Mouse (Mus musculus): Measurements from ENCODE around the gene Slc34a1. TPM values are rescaled to one million over a fixed set of nuclear protein-coding genes. Genes with fewer than 3 reads are reported as not detected.
"Not testable (repeated sequence)": the region's sequence is repeated elsewhere in the genome, so short reads cannot be mapped to it uniquely, and the experiment has no call there.

Gene Slc34a1
- polyA plus RNA-seq, 1 experiment from 2014 or later, result 0.06 TPM

DNA sequence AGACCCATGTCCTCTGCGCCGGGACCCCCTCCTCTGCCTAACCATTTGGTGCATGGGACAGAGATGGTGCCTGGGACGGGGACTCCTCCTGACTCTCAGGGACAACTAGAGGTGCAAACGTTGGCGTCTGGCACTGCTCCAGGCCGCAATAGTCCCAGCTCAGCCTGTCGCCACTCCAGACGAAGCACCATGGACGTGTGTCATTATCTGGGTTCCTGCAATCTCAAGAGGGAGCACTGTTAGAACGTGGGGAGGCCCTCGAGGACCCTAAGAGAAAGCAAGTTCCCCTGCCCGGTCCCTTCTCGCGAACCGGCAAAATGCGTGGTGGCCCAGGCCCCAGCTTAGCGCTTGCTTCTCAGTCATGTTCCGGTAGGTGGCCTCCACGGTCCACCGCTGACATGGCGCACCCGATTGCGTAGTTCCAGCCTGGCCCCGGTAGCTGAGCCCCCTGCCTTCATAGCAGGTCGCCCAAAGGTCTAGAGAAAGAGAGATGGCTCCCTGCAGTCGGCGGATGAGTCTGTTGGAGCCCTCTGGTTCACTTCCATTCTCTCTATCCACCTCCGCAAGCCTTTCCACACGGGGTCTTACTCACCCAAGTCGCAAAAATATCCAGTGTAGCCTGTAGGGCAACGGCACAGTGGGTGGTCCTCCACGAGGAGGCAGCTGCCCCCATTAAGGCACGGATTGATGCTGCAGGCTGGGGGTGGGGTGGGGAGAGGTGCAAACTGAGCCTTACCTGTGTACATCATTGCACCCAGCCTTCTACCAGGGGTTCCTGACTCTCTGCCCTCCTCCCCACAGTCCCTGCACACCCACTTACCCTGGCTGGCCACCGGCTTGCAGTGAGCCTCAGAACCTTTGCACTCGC is 23.2 kb downstream of the Slc34a1 start:
- H3K4me2 ChIP-seq (replicated peaks), result peak overlapping the region; percentile 35
- peaks cover 60% of the 10 kb centered on the region for H3K27me3 ChIP-seq
- H3K4me3 ChIP-seq, result peak overlapping the region; percentile 13; the same call in 1 of the 2 replicates
- peaks cover 23% of the 10 kb centered on the region for H3K4me1 ChIP-seq
- no peak overlapping the region for H3K27ac ChIP-seq (replicated peaks)
- no peaks in the 10 kb centered on the region for H3K9me3 ChIP-seq
- H3K36me3 ChIP-seq, result no peaks in the 10 kb centered on the region
- WGBS, result 15% methylated on average over 35 of the region's 35 CpGs
- peak; percentile 79 for ATAC-seq (ENCODE audit: low FRiP score, low read depth)
- peak overlapping the region; percentile 8; the same call in 1 of the 2 replicates for H3K9ac ChIP-seq (replicated peaks)

DNA sequence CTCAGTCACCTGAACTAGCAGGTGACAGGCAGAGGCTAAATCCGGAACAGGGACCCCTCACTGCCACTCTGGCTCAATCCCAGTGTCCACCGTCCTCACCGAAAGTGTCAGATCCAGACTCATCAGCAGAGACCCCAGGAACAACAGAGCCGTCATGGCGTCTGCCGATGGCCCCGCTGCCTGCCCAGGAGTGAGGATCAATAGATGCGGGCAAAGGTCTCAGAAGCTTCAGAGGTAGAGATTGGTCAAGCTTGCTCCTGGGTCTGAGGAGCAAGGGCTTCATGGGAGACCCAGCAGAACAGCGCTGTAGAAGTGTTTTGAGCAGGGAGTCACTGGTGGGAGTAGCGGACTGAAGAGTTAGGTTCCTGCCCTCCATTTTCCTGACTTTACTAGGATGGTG is 28.6 kb downstream of the Slc34a1 start, which contains the start of gene F12:
Gene F12, minus strand, starts transcription at position 181 of the 400 bp plus-strand sequence.
- no peak within 1 kb of the TSS for H3K4me2 ChIP-seq (replicated peaks)
- WGBS, result 88% methylated on average over 10 of the region's 10 CpGs
- no peaks in the 10 kb centered on the region for H3K9me3 ChIP-seq
- H3K36me3 ChIP-seq, result no peaks in the 10 kb centered on the region
- H3K27ac ChIP-seq (replicated peaks), result no peak within 1 kb of the TSS
- peaks cover 13% of the 10 kb centered on the region for H3K27me3 ChIP-seq
- no peak within 1 kb of the TSS for H3K9ac ChIP-seq (replicated peaks)
- ATAC-seq (ENCODE audit: low FRiP score, low read depth), result no peak
- peaks cover 1% of the 10 kb centered on the region; the same call in 1 of the 2 replicates for H3K4me1 ChIP-seq
- no peak within 1 kb of the TSS for H3K4me3 ChIP-seq

DNA sequence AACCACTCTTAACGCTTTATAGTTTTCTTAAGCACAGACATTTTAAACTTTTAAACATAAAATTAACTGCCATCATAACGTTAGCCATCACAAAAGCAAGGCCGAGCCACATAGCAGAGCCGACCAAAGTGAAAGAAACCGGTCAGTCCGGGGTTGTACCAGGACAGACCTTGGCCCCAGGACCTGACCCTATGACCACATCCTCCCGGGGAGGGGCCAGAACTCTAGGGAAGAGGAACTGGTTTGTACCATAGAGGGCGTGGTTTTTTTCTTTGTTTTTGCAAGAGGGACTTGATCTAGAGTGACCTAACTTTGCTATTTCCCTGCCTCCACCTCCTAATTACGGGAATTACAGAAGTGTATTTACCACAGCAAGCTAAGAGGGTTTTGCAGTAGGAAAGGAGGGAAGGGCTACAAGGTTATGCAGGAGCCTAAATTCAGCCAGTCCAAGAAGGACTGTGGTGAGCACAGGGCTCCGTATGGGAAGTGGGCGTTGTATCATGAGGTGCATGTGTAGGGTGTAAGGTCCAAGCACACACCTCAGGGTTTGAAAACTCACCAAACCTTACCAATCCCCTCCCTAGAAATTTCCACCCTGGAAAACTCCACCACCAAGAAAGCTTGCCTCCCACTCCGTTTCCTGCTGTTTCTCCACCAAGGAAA is 31.4 kb downstream of the Slc34a1 start:
- Histone ChIP-seq H3K9me3 (no peaks in the 10 kb centered on the region), H3K4me1 (no peaks in the 10 kb centered on the region), H3K27ac (replicated peaks) (no peak overlapping the region), H3K4me3 (no peak overlapping the region), H3K9ac (replicated peaks) (no peak overlapping the region), H3K36me3 (no peaks in the 10 kb centered on the region), H3K4me2 (replicated peaks) (no peak overlapping the region), H3K27me3 (no peaks in the 10 kb centered on the region)
- ATAC-seq (ENCODE audit: low FRiP score, low read depth), result no peak
- WGBS, result 75% methylated on average over 12 of the region's 12 CpGs

DNA sequence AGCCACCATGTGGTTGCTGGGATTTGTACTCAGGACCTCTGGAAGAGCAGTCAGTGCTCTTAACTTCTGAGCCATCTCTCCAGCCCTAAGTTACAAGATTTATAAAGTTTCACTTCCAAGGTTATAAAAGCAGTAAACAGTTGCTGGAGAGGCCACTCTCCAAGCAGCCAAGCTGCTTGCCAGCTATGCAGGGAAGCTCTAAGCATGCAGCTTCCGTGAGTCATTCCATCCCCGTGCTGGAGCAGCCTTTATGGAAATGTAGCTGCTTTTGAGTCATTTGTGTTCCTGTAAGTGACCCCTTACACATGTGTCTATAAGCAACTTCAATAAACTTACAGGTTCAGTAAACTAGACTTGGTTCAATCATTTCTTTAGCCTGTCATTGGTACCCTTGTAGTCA is 32.6 kb downstream of the Slc34a1 start:
- no peak overlapping the region for H3K4me3 ChIP-seq
- no peaks in the 10 kb centered on the region for H3K36me3 ChIP-seq
- no peak overlapping the region for H3K9ac ChIP-seq (replicated peaks)
- H3K9me3 ChIP-seq, result no peaks in the 10 kb centered on the region
- 79% methylated on average over 2 of the region's 2 CpGs for WGBS
- no peak overlapping the region for H3K27ac ChIP-seq (replicated peaks)
- H3K27me3 ChIP-seq, result no peaks in the 10 kb centered on the region
- H3K4me2 ChIP-seq (replicated peaks), result no peak overlapping the region
- H3K4me1 ChIP-seq, result no peaks in the 10 kb centered on the region
- no peak for ATAC-seq (ENCODE audit: low FRiP score, low read depth)

DNA sequence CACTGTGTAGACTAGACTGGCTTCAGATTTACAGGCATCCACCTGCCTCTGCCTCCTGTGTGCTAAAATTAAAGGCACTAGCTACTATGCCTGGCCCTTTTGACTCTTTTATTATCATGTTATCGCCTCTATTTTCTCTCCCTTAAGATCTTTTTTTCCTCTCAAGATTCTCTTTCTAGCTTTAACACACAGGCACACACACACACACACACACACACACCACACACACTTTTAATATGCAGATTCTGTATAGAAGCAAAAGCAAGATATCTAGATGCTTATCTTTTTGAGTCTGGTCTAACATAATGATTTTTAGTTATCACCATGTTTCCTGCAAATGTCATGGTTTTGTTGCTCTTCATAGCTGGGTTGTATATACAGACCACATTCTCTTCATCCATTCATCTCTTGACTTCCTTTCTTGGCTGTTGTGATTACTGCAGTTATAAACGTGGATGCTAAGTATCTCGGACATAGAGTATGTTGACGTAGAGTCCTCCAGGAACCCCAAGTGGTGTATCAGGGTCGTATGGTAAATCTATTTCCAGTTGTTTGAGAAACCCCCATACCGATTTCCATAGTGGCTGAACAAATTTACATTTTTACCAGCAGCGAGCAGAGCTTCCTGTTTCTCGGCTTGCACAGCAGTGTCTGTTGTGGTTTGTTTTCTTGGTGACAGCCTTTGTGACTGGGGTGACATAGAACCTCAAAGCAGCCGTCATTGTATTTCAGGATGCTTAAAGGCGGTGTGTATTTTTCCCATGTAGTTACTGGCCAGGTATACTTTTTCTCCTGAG is 34.1 kb downstream of the Slc34a1 start:
- ATAC-seq (ENCODE audit: low FRiP score, low read depth), result no peak
- Histone ChIP-seq H3K4me1 (no peaks in the 10 kb centered on the region), H3K9ac (replicated peaks) (no peak overlapping the region), H3K9me3 (no peaks in the 10 kb centered on the region), H3K36me3 (no peaks in the 10 kb centered on the region), H3K4me2 (replicated peaks) (no peak overlapping the region), H3K27ac (replicated peaks) (no peak overlapping the region), H3K4me3 (no peak overlapping the region), H3K27me3 (no peaks in the 10 kb centered on the region)
- 83% methylated on average over 10 of the region's 10 CpGs for WGBS

DNA sequence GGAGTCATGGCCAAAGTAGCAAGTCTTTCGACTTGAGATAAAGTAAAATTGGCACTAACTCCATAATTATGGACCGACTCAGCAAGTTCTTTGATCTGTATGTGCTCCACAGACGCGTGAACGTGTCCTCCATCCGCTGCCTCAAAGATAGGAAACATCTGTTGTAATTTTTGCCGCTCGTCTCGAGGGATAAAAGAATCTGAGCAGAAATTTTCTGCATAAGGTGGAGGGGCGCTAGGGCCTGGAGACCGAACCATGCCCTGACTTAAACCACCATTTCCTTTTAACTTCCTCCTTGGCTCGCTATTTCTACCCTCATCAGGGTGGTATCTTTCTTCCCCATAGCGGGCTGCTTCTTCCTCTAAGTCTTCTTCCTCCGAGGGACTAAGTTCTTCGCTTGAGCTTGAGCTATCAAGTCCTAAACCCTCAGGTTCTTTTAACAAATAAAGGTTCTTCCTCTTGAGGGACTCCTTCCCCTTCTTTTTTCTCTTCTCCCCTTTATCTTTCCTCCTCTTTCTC is 39.2 kb downstream of the Slc34a1 start:
- H3K9ac ChIP-seq (replicated peaks); H3K27me3 ChIP-seq; H3K4me2 ChIP-seq (replicated peaks); H3K4me1 ChIP-seq; H3K27ac ChIP-seq (replicated peaks); ATAC-seq (ENCODE audit: low FRiP score, low read depth); H3K36me3 ChIP-seq; H3K4me3 ChIP-seq; H3K9me3 ChIP-seq: not testable (repeated sequence)
- WGBS, result 86% methylated on average over 15 of the region's 15 CpGs

DNA sequence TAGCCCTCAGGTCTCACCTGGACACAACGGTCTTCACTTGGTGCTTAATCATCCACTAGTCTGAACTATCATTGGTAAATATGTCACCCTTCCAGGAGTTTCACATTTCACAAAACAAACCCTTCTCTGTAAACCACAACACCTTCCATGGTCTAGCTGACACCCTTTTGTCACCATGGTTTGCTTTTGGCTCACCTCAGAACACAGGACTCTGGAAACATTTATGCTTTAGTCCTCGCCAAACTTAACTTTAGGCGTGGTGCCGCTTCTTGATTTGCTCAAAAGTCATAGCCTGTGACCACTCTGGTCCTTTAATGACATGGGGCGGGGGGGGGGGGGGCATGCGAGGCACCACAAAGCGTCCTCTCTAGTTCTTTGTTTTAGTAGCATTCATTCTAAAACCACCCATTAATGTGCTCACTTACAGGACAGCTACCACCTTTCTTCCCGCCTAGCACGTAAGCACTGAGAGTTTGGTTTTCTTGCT is 45.9 kb downstream of the Slc34a1 start:
- H3K27ac ChIP-seq (replicated peaks), result peak overlapping the region; percentile 93
- peak overlapping the region; percentile 74 for H3K4me2 ChIP-seq (replicated peaks)
- no peak for ATAC-seq (ENCODE audit: low FRiP score, low read depth)
- H3K9ac ChIP-seq (replicated peaks), result peak overlapping the region; percentile 69
- H3K9me3 ChIP-seq, result no peaks in the 10 kb centered on the region
- WGBS, result 50% methylated on average over 9 of the region's 9 CpGs
- H3K4me3 ChIP-seq, result peak overlapping the region; percentile 88
- H3K27me3 ChIP-seq, result no peaks in the 10 kb centered on the region
- H3K36me3 ChIP-seq, result peaks cover under 1% of the 10 kb centered on the region; the same call in 1 of the 2 replicates
- H3K4me1 ChIP-seq, result peaks cover 34% of the 10 kb centered on the region

DNA sequence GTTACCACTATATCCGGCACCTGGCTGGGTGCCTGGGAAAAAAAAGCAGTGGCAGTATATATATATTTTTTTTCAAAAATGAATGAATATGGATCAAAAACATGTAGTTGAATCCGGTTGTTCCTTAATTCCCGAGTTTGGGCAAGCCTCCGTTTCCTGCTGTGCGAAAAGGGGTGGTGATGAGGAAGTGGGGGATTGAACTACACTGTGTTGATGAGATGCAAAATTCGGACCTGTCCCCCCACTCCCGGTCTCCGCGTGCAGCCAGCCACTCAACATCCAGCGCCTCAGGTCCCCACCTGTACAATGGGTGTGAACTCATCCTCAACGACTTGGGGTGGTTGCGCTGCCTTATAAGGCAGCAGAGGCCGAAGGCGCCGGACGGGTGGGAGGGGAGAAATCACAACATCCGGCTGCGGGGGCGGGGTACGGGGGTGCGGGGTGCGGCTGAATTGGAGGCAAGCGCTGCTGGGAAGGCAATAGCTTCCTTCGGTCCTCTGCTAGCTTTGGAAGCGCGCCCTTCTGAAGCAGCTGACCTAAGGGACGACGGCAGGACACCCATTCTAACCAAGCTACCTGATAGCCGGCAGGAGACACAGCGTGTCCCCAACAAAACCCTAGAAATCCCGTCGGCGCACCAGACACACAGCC is 46.4 kb downstream of the Slc34a1 start:
- Histone ChIP-seq H3K4me2 (replicated peaks) (peak overlapping the region; percentile 74), H3K27me3 (no peaks in the 10 kb centered on the region), H3K27ac (replicated peaks) (peak overlapping the region; percentile 93), H3K4me3 (peak overlapping the region; percentile 88), H3K36me3 (peaks cover 6% of the 10 kb centered on the region), H3K4me1 (peaks cover 34% of the 10 kb centered on the region), H3K9me3 (no peaks in the 10 kb centered on the region), H3K9ac (replicated peaks) (peak overlapping the region; percentile 69)
- 2% methylated on average over 33 of the region's 33 CpGs for WGBS
- ATAC-seq (ENCODE audit: low FRiP score, low read depth), result peak; percentile 74

DNA sequence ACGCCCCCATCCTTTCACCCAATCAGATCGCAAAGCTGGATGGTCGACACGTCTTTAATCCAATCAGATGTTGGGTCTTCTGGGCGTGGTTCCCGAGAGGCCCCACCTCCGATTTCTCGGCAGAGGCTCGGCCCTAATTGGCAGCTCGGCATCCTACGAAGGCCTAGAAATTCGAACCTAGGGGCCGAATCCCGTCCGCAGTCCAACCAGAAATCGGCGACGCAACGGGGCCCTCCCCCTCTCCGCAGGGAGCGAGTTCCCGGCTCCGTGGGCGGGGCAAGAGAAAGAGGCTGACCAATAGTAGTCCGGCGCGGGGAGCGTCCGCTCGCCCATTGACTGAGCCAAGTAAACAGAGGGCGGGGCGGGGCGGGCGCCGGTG is 46.9 kb downstream of the Slc34a1 start, which contains the start of gene Grk6:
Gene Grk6, plus strand, starts transcription at position 136 of the 379 bp plus-strand sequence.
- Histone ChIP-seq H3K4me1 (peaks cover 34% of the 10 kb centered on the region), H3K4me3 (peak within 1 kb of the TSS; percentile 88), H3K9me3 (no peaks in the 10 kb centered on the region), H3K9ac (replicated peaks) (peak within 1 kb of the TSS; percentile 97), H3K27ac (replicated peaks) (peak within 1 kb of the TSS; percentile 93), H3K4me2 (replicated peaks) (peak within 1 kb of the TSS; percentile 90), H3K27me3 (no peaks in the 10 kb centered on the region), H3K36me3 (peaks cover 11% of the 10 kb centered on the region)
- ATAC-seq (ENCODE audit: low FRiP score, low read depth), result peak; percentile 96
- WGBS, result under 1% methylated on average over 34 of the region's 35 CpGs

DNA sequence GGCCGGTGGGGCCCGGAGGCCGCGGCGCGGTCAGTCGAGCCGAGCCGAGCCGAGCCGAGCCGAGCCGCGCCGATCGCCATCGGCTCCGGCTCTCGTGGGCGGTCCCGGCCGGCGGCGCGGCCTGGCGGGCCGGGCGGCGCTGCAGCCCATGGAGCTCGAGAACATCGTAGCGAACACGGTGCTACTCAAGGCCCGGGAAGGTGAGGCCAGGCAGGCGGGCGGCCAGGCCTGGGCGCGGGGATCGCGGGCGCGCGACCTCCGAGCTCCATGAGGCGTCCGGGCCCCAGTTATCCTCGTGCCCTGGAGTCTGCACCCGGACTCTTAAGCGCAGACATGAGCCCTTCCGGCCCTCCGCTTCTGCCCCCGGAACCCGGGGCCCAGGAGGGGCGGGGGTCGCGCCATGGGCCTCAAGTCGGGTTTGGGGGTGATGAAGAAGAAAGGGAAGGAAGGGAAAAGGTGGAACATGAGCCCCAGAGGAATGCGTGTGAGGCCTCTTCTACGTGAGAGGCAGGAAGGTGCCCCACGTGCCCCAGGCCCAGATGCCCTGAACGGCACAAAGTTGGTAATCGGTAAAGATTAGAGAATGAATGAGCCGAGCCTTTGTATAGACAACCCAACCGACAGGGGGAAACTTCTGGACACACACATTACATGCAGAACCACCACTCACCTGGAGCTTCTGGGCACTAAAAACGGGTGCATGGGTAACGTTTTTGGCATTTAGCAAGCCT is 47.5 kb downstream of the Slc34a1 start:
- Histone ChIP-seq H3K36me3 (peaks cover 17% of the 10 kb centered on the region), H3K9ac (replicated peaks) (peak overlapping the region; percentile 97), H3K4me1 (peaks cover 34% of the 10 kb centered on the region), H3K27ac (replicated peaks) (peak overlapping the region; percentile 93), H3K27me3 (no peaks in the 10 kb centered on the region), H3K4me3 (peak overlapping the region; percentile 88), H3K9me3 (no peaks in the 10 kb centered on the region), H3K4me2 (replicated peaks) (peak overlapping the region; percentile 90)
- peak; percentile 39 for ATAC-seq (ENCODE audit: low FRiP score, low read depth)
- WGBS, result under 1% methylated on average over 66 of the region's 66 CpGs
